Mouse (Mus musculus): ENCODE results near the gene Hpgds. TPM values are rescaled to one million over a fixed set of nuclear protein-coding genes. Genes with fewer than 3 reads are reported as not detected.

Hpgds gene
- polyA plus RNA-seq, 1 experiment: 0.83 TPM

GRCm38 (mm10) chr6:65146363-65146762 is 1.7 kb upstream of the Hpgds start:
- Histone ChIP-seq H3K27ac (ENCODE audit: insufficient read depth, low read depth, low read length) (no peak overlapping the region), H3K27me3 (replicated peaks; ENCODE audit: control insufficient read depth, insufficient read depth, low read length) (no peaks in the 10 kb centered on the region), H3K36me3 (ENCODE audit: control insufficient read depth, insufficient read depth, low read length) (no peaks in the 10 kb centered on the region), H3K4me1 (ENCODE audit: control insufficient read depth, insufficient read depth, low read length) (peaks cover 8% of the 10 kb centered on the region; the same call in 1 of the 2 replicates), H3K4me3 (ENCODE audit: insufficient read depth, low read depth, low read length) (no peak overlapping the region)
- no peak for DNase-seq
- TF ChIP-seq CTCF (conservative IDR thresholded peaks at IDR 0.05; ENCODE audit: insufficient read depth, insufficient read length, low read depth, low read length) (no peak), POLR2A (IDR thresholded peaks at IDR 0.05; ENCODE audit: low read depth, low read length) (no peak)
- WGBS: 89% methylated on average over 4 of the region's 4 CpGs

GRCm38 (mm10) chr6:65142316-65142715 is 2.4 kb downstream of the Hpgds start:
- 74% methylated on average over 1 of the region's 1 CpGs for WGBS
- no peak for TF ChIP-seq POLR2A (IDR thresholded peaks at IDR 0.05; ENCODE audit: low read depth, low read length)
- TF ChIP-seq CTCF (conservative IDR thresholded peaks at IDR 0.05; ENCODE audit: insufficient read depth, insufficient read length, low read depth, low read length): no peak
- no peak for DNase-seq

GRCm38 (mm10) chr6:65140750-65141243 is 3.9 kb downstream of the Hpgds start:
- H3K4me1 ChIP-seq (ENCODE audit: control insufficient read depth, insufficient read depth, low read length): peaks cover 8% of the 10 kb centered on the region; the same call in 1 of the 2 replicates
- TF ChIP-seq CTCF (conservative IDR thresholded peaks at IDR 0.05; ENCODE audit: insufficient read depth, insufficient read length, low read depth, low read length): no peak
- H3K4me3 ChIP-seq (ENCODE audit: insufficient read depth, low read depth, low read length): no peak overlapping the region
- DNase-seq: peak; percentile 19
- H3K27ac ChIP-seq (ENCODE audit: insufficient read depth, low read depth, low read length): no peak overlapping the region
- H3K36me3 ChIP-seq (ENCODE audit: control insufficient read depth, insufficient read depth, low read length): no peaks in the 10 kb centered on the region
- 20% methylated on average over 6 of the region's 6 CpGs for WGBS
- no peaks in the 10 kb centered on the region for H3K27me3 ChIP-seq (replicated peaks; ENCODE audit: control insufficient read depth, insufficient read depth, low read length)

More at GRCm38 (mm10) chr6:65142316-65142715, 2.4 kb downstream of the Hpgds start:
- H3K27me3 ChIP-seq (replicated peaks; ENCODE audit: control insufficient read depth, insufficient read depth, low read length): no peaks in the 10 kb centered on the region
- H3K27ac ChIP-seq (ENCODE audit: insufficient read depth, low read depth, low read length): no peak overlapping the region
- H3K4me1 ChIP-seq (ENCODE audit: control insufficient read depth, insufficient read depth, low read length): peaks cover 8% of the 10 kb centered on the region; the same call in 1 of the 2 replicates
- H3K4me3 ChIP-seq (ENCODE audit: insufficient read depth, low read depth, low read length): no peak overlapping the region
- no peaks in the 10 kb centered on the region for H3K36me3 ChIP-seq (ENCODE audit: control insufficient read depth, insufficient read depth, low read length)

GRCm38 (mm10) chr6:65140082-65140749 is 4.5 kb downstream of the Hpgds start:
- Histone ChIP-seq H3K27me3 (replicated peaks; ENCODE audit: control insufficient read depth, insufficient read depth, low read length) (no peaks in the 10 kb centered on the region), H3K27ac (ENCODE audit: insufficient read depth, low read depth, low read length) (no peak overlapping the region), H3K4me3 (ENCODE audit: insufficient read depth, low read depth, low read length) (no peak overlapping the region), H3K36me3 (ENCODE audit: control insufficient read depth, insufficient read depth, low read length) (no peaks in the 10 kb centered on the region), H3K4me1 (ENCODE audit: control insufficient read depth, insufficient read depth, low read length) (peaks cover 8% of the 10 kb centered on the region; the same call in 1 of the 2 replicates)
- no peak for TF ChIP-seq CTCF (conservative IDR thresholded peaks at IDR 0.05; ENCODE audit: insufficient read depth, insufficient read length, low read depth, low read length)
- no peak for TF ChIP-seq POLR2A (IDR thresholded peaks at IDR 0.05; ENCODE audit: low read depth, low read length)
- DNase-seq: no peak
- WGBS: 39% methylated on average over 5 of the region's 5 CpGs

GRCm38 (mm10) chr6:65138243-65138642 is 6.5 kb downstream of the Hpgds start:
- no peak overlapping the region for H3K4me3 ChIP-seq (ENCODE audit: insufficient read depth, low read depth, low read length)
- H3K36me3 ChIP-seq (ENCODE audit: control insufficient read depth, insufficient read depth, low read length): no peaks in the 10 kb centered on the region
- 84% methylated on average over 1 of the region's 1 CpGs for WGBS
- no peak for TF ChIP-seq POLR2A (IDR thresholded peaks at IDR 0.05; ENCODE audit: low read depth, low read length)
- TF ChIP-seq CTCF (conservative IDR thresholded peaks at IDR 0.05; ENCODE audit: insufficient read depth, insufficient read length, low read depth, low read length): no peak
- no peak overlapping the region for H3K27ac ChIP-seq (ENCODE audit: insufficient read depth, low read depth, low read length)
- H3K4me1 ChIP-seq (ENCODE audit: control insufficient read depth, insufficient read depth, low read length): no peaks in the 10 kb centered on the region
- no peak for DNase-seq
- no peaks in the 10 kb centered on the region for H3K27me3 ChIP-seq (replicated peaks; ENCODE audit: control insufficient read depth, insufficient read depth, low read length)

- Histone ChIP-seq H3K27ac (ENCODE audit: insufficient read depth, low read depth, low read length) (no peak overlapping the region), H3K36me3 (ENCODE audit: control insufficient read depth, insufficient read depth, low read length) (no peaks in the 10 kb centered on the region), H3K27me3 (replicated peaks; ENCODE audit: control insufficient read depth, insufficient read depth, low read length) (no peaks in the 10 kb centered on the region), H3K4me1 (ENCODE audit: control insufficient read depth, insufficient read depth, low read length) (no peaks in the 10 kb centered on the region), H3K4me3 (ENCODE audit: insufficient read depth, low read depth, low read length) (no peak overlapping the region)
- no peak for TF ChIP-seq POLR2A (IDR thresholded peaks at IDR 0.05; ENCODE audit: low read depth, low read length)
- no peak for TF ChIP-seq CTCF (conservative IDR thresholded peaks at IDR 0.05; ENCODE audit: insufficient read depth, insufficient read length, low read depth, low read length)
- 77% methylated on average over 2 of the region's 2 CpGs for WGBS
- no peak for DNase-seq
These were observed 6.9 kb downstream of the Hpgds start for GRCm38 (mm10) chr6:65137802-65138201.

- H3K27ac ChIP-seq (ENCODE audit: insufficient read depth, low read depth, low read length): no peak overlapping the region
- no peak for DNase-seq
These were observed 12.3 kb downstream of the Hpgds start for GRCm38 (mm10) chr6:65132376-65132775.

More at GRCm38 (mm10) chr6:65132376-65132775, 12.3 kb downstream of the Hpgds start:
- H3K4me1 ChIP-seq (ENCODE audit: control insufficient read depth, insufficient read depth, low read length): no peaks in the 10 kb centered on the region
- H3K36me3 ChIP-seq (ENCODE audit: control insufficient read depth, insufficient read depth, low read length): no peaks in the 10 kb centered on the region
- H3K4me3 ChIP-seq (ENCODE audit: insufficient read depth, low read depth, low read length): no peak overlapping the region
- WGBS: 68% methylated on average over 6 of the region's 6 CpGs
- TF ChIP-seq POLR2A (IDR thresholded peaks at IDR 0.05; ENCODE audit: low read depth, low read length): no peak
- TF ChIP-seq CTCF (conservative IDR thresholded peaks at IDR 0.05; ENCODE audit: insufficient read depth, insufficient read length, low read depth, low read length): no peak
- no peaks in the 10 kb centered on the region for H3K27me3 ChIP-seq (replicated peaks; ENCODE audit: control insufficient read depth, insufficient read depth, low read length)
